Mouse (Mus musculus): ENCODE results near the gene Tenm1. TPM values are rescaled to one million over a fixed set of nuclear protein-coding genes. Genes with fewer than 3 reads are reported as not detected.

Tenm1 gene
- polyA plus RNA-seq, 1 experiment from 2014 or later, result not detected

- Histone ChIP-seq H3K27ac (replicated peaks in 1 of 2; ENCODE audit: control insufficient read depth in 1 of 2, insufficient read depth in 1 of 2, low read depth in 2 of 2, low read length in 2 of 2) (no peak overlapping the region), H3K9me3 (ENCODE audit: control insufficient read depth, low read length) (no peaks in the 10 kb centered on the region), H3K4me1 (ENCODE audit: control insufficient read depth in 2 of 2, insufficient read depth in 2 of 2, low read length in 2 of 2) (no peaks in the 10 kb centered on the region), H3K36me3 (ENCODE audit: control insufficient read depth, insufficient read depth, low read length) (no peaks in the 10 kb centered on the region), H3K9ac (ENCODE audit: low read length) (no peak overlapping the region), H3K4me3 (ENCODE audit: control insufficient read depth in 1 of 2, insufficient read depth in 1 of 2, low read depth in 1 of 2, low read length in 2 of 2) (no peak overlapping the region), H3K4me2 (ENCODE audit: low read length) (no peak overlapping the region), H3K27me3 (ENCODE audit: control insufficient read depth, insufficient read depth, low read length) (no peaks in the 10 kb centered on the region)
- 66% methylated on average over 3 of the region's 3 CpGs for WGBS
- ATAC-seq (ENCODE audit: insufficient number of reproducible peaks, insufficient read depth, low FRiP score, low read depth), result no peak
Measured at GRCm38 (mm10) chrX:43151561-43151960, 277.4 kb downstream of the Tenm1 start.

GRCm38 (mm10) chrX:43129696-43130095, 299.2 kb downstream of the Tenm1 start:
- WGBS, result 49% methylated on average over 2 of the region's 2 CpGs

GRCm38 (mm10) chrX:43122491-43122890, 306.4 kb downstream of the Tenm1 start:
- Histone ChIP-seq H3K9ac (ENCODE audit: low read length) (no peak overlapping the region), H3K27ac (replicated peaks in 1 of 2; ENCODE audit: control insufficient read depth in 1 of 2, insufficient read depth in 1 of 2, low read depth in 2 of 2, low read length in 2 of 2) (no peak overlapping the region), H3K4me3 (ENCODE audit: control insufficient read depth in 1 of 2, insufficient read depth in 1 of 2, low read depth in 1 of 2, low read length in 2 of 2) (no peak overlapping the region), H3K4me1 (ENCODE audit: control insufficient read depth in 2 of 2, insufficient read depth in 2 of 2, low read length in 2 of 2) (no peaks in the 10 kb centered on the region), H3K9me3 (ENCODE audit: control insufficient read depth, low read length) (no peaks in the 10 kb centered on the region), H3K27me3 (ENCODE audit: control insufficient read depth, insufficient read depth, low read length) (no peaks in the 10 kb centered on the region), H3K36me3 (ENCODE audit: control insufficient read depth, insufficient read depth, low read length) (no peaks in the 10 kb centered on the region), H3K4me2 (ENCODE audit: low read length) (no peak overlapping the region)
- ATAC-seq (ENCODE audit: insufficient number of reproducible peaks, insufficient read depth, low FRiP score, low read depth), result no peak
- 52% methylated on average over 1 of the region's 1 CpGs for WGBS

More at GRCm38 (mm10) chrX:43129696-43130095, 299.2 kb downstream of the Tenm1 start:
- no peak for ATAC-seq (ENCODE audit: insufficient number of reproducible peaks, insufficient read depth, low FRiP score, low read depth)
- Histone ChIP-seq H3K4me3 (ENCODE audit: control insufficient read depth in 1 of 2, insufficient read depth in 1 of 2, low read depth in 1 of 2, low read length in 2 of 2) (no peak overlapping the region), H3K9ac (ENCODE audit: low read length) (no peak overlapping the region), H3K27ac (replicated peaks in 1 of 2; ENCODE audit: control insufficient read depth in 1 of 2, insufficient read depth in 1 of 2, low read depth in 2 of 2, low read length in 2 of 2) (no peak overlapping the region), H3K4me2 (ENCODE audit: low read length) (no peak overlapping the region), H3K27me3 (ENCODE audit: control insufficient read depth, insufficient read depth, low read length) (no peaks in the 10 kb centered on the region), H3K36me3 (ENCODE audit: control insufficient read depth, insufficient read depth, low read length) (no peaks in the 10 kb centered on the region), H3K4me1 (ENCODE audit: control insufficient read depth in 2 of 2, insufficient read depth in 2 of 2, low read length in 2 of 2) (no peaks in the 10 kb centered on the region), H3K9me3 (ENCODE audit: control insufficient read depth, low read length) (no peaks in the 10 kb centered on the region)

- H3K9ac ChIP-seq (ENCODE audit: low read length), result no peak overlapping the region
- no peak overlapping the region for H3K4me2 ChIP-seq (ENCODE audit: low read length)
- H3K4me3 ChIP-seq (ENCODE audit: control insufficient read depth in 1 of 2, insufficient read depth in 1 of 2, low read depth in 1 of 2, low read length in 2 of 2), result no peak overlapping the region
- 73% methylated on average over 1 of the region's 1 CpGs for WGBS
- H3K9me3 ChIP-seq (ENCODE audit: control insufficient read depth, low read length), result no peaks in the 10 kb centered on the region
- H3K4me1 ChIP-seq (ENCODE audit: control insufficient read depth in 2 of 2, insufficient read depth in 2 of 2, low read length in 2 of 2), result no peaks in the 10 kb centered on the region
- no peak for ATAC-seq (ENCODE audit: insufficient number of reproducible peaks, insufficient read depth, low FRiP score, low read depth)
- no peaks in the 10 kb centered on the region for H3K27me3 ChIP-seq (ENCODE audit: control insufficient read depth, insufficient read depth, low read length)
- no peak overlapping the region for H3K27ac ChIP-seq (replicated peaks in 1 of 2; ENCODE audit: control insufficient read depth in 1 of 2, insufficient read depth in 1 of 2, low read depth in 2 of 2, low read length in 2 of 2)
- H3K36me3 ChIP-seq (ENCODE audit: control insufficient read depth, insufficient read depth, low read length), result no peaks in the 10 kb centered on the region
Measured at GRCm38 (mm10) chrX:43122001-43122400, 306.9 kb downstream of the Tenm1 start.

GRCm38 (mm10) chrX:42986100-42986499, 442.8 kb downstream of the Tenm1 start:
- WGBS, result 85% methylated on average over 2 of the region's 2 CpGs
- ATAC-seq (ENCODE audit: insufficient number of reproducible peaks, insufficient read depth, low FRiP score, low read depth), result no peak
- Histone ChIP-seq H3K36me3 (ENCODE audit: control insufficient read depth, insufficient read depth, low read length) (no peaks in the 10 kb centered on the region), H3K4me1 (ENCODE audit: control insufficient read depth in 2 of 2, insufficient read depth in 2 of 2, low read length in 2 of 2) (no peaks in the 10 kb centered on the region), H3K4me2 (ENCODE audit: low read length) (no peak overlapping the region), H3K9me3 (ENCODE audit: control insufficient read depth, low read length) (no peaks in the 10 kb centered on the region), H3K9ac (ENCODE audit: low read length) (no peak overlapping the region), H3K27ac (replicated peaks in 1 of 2; ENCODE audit: control insufficient read depth in 1 of 2, insufficient read depth in 1 of 2, low read depth in 2 of 2, low read length in 2 of 2) (no peak overlapping the region), H3K4me3 (ENCODE audit: control insufficient read depth in 1 of 2, insufficient read depth in 1 of 2, low read depth in 1 of 2, low read length in 2 of 2) (no peak overlapping the region), H3K27me3 (ENCODE audit: control insufficient read depth, insufficient read depth, low read length) (no peaks in the 10 kb centered on the region)

GRCm38 (mm10) chrX:42973562-42973961, 455.4 kb downstream of the Tenm1 start:
- H3K4me3 ChIP-seq (ENCODE audit: control insufficient read depth in 1 of 2, insufficient read depth in 1 of 2, low read depth in 1 of 2, low read length in 2 of 2), result no peak overlapping the region
- H3K9me3 ChIP-seq (ENCODE audit: control insufficient read depth, low read length), result no peaks in the 10 kb centered on the region
- H3K36me3 ChIP-seq (ENCODE audit: control insufficient read depth, insufficient read depth, low read length), result no peaks in the 10 kb centered on the region
- H3K4me2 ChIP-seq (ENCODE audit: low read length), result no peak overlapping the region
- 4% methylated on average over 1 of the region's 1 CpGs for WGBS
- ATAC-seq (ENCODE audit: insufficient number of reproducible peaks, insufficient read depth, low FRiP score, low read depth), result no peak
- H3K27ac ChIP-seq (replicated peaks in 1 of 2; ENCODE audit: control insufficient read depth in 1 of 2, insufficient read depth in 1 of 2, low read depth in 2 of 2, low read length in 2 of 2), result no peak overlapping the region
- H3K4me1 ChIP-seq (ENCODE audit: control insufficient read depth in 2 of 2, insufficient read depth in 2 of 2, low read length in 2 of 2), result no peaks in the 10 kb centered on the region
- no peaks in the 10 kb centered on the region for H3K27me3 ChIP-seq (ENCODE audit: control insufficient read depth, insufficient read depth, low read length)
- no peak overlapping the region for H3K9ac ChIP-seq (ENCODE audit: low read length)

GRCm38 (mm10) chrX:42967611-42968010, 461.3 kb downstream of the Tenm1 start:
- ATAC-seq (ENCODE audit: insufficient number of reproducible peaks, insufficient read depth, low FRiP score, low read depth), result no peak
- no peak overlapping the region for H3K4me2 ChIP-seq (ENCODE audit: low read length)
- H3K9me3 ChIP-seq (ENCODE audit: control insufficient read depth, low read length), result no peaks in the 10 kb centered on the region
- no peaks in the 10 kb centered on the region for H3K4me1 ChIP-seq (ENCODE audit: control insufficient read depth in 2 of 2, insufficient read depth in 2 of 2, low read length in 2 of 2)
- no peaks in the 10 kb centered on the region for H3K27me3 ChIP-seq (ENCODE audit: control insufficient read depth, insufficient read depth, low read length)
- WGBS, result 65% methylated on average over 5 of the region's 5 CpGs
- H3K4me3 ChIP-seq (ENCODE audit: control insufficient read depth in 1 of 2, insufficient read depth in 1 of 2, low read depth in 1 of 2, low read length in 2 of 2), result no peak overlapping the region
- H3K9ac ChIP-seq (ENCODE audit: low read length), result no peak overlapping the region
- no peaks in the 10 kb centered on the region for H3K36me3 ChIP-seq (ENCODE audit: control insufficient read depth, insufficient read depth, low read length)
- H3K27ac ChIP-seq (replicated peaks in 1 of 2; ENCODE audit: control insufficient read depth in 1 of 2, insufficient read depth in 1 of 2, low read depth in 2 of 2, low read length in 2 of 2), result no peak overlapping the region

GRCm38 (mm10) chrX:42861731-42862130, 567.2 kb downstream of the Tenm1 start:
- Histone ChIP-seq H3K9ac (ENCODE audit: low read length) (no peak overlapping the region), H3K9me3 (ENCODE audit: control insufficient read depth, low read length) (no peaks in the 10 kb centered on the region), H3K36me3 (ENCODE audit: control insufficient read depth, insufficient read depth, low read length) (no peaks in the 10 kb centered on the region), H3K27me3 (ENCODE audit: control insufficient read depth, insufficient read depth, low read length) (no peaks in the 10 kb centered on the region), H3K4me3 (ENCODE audit: control insufficient read depth in 1 of 2, insufficient read depth in 1 of 2, low read depth in 1 of 2, low read length in 2 of 2) (no peak overlapping the region), H3K4me1 (ENCODE audit: control insufficient read depth in 2 of 2, insufficient read depth in 2 of 2, low read length in 2 of 2) (no peaks in the 10 kb centered on the region), H3K4me2 (ENCODE audit: low read length) (no peak overlapping the region), H3K27ac (replicated peaks in 1 of 2; ENCODE audit: control insufficient read depth in 1 of 2, insufficient read depth in 1 of 2, low read depth in 2 of 2, low read length in 2 of 2) (no peak overlapping the region)
- ATAC-seq (ENCODE audit: insufficient number of reproducible peaks, insufficient read depth, low FRiP score, low read depth), result no peak
- 70% methylated on average over 1 of the region's 1 CpGs for WGBS
